Mouse (Mus musculus) liver, embryonic 14.5 days (tissue): ENCODE results near the gene Pofut1.

Experiments
- CTCF ChIP-seq: IDR thresholded peaks from 2 replicates; pipeline ENCODE4 v1.5.1; 2016; ENCODE audit warnings: antibody characterized with exemption, low read depth, control low read depth
- EP300 ChIP-seq: IDR thresholded peaks from 2 replicates; pipeline ENCODE4 v1.6.1; 2016; ENCODE audit warnings: antibody characterized with exemption, low read depth

DNA sequence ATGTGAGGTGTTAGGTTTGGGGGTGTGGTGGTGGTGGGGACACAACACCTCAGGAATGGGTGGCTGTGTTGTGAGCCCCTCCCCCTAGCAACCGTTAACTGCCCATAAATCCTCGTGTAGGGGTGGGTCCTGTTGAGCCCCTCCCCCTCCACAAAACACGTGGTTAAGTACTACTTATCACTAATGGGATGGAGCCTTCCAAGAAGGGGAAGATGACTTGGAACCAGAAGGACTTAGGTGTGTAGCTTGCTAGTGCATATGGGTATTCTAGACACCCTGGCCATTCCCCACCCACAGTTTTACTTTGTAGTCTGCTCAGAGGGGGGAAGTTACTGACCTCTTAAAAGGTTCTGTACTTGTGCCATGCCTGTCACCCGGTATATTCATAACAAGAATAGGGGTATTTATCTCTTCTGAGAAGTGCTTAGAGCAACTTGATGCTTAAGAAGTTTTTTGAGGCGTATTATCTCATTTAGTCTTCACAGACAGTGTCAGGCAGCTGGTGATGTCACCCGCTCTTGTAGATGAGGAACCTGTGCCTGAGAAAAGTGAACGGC, 51.0 kb downstream of the Pofut1 start:
- no peak for TF ChIP-seq CTCF
- 0 out of 2 replicates have a peak, but pooled peaks have one; percentile 28 for TF ChIP-seq EP300
